Mouse (Mus musculus): ENCODE measurements around the gene Efcab14. TPM values are rescaled to one million over a fixed set of nuclear protein-coding genes. Genes with fewer than 3 reads are reported as not detected.

Gene Efcab14
- total and polyA plus RNA-seq, 3 experiments, result 18.6 to 113 (median 32.8) TPM

DNA sequence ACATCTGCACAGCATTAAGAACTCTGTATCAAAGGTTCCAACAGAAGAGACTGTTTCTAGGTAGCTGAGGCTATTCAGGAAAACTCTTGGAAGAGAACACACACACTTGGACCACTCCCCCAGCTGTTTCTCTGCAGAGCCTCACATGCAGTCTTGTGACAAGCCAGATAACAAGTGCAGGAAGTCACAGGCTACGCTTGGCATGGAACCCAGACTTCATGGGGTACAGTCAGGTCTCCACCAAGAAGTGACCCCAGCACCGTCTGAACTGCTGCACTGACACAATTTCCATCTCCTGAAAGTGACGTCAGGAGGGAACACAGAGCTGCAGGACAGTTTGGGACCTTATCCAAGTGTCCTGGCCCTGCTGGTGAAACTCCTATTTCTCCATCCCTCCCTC is 84.4 kb downstream of the Efcab14 start:
- no peaks in the 10 kb centered on the region for H3K9me3 ChIP-seq (replicated peaks)
- ATAC-seq (ENCODE audit: extremely low read depth, insufficient number of reproducible peaks, low FRiP score, poor library complexity, severe bottlenecking) (no peak), DNase-seq (ENCODE audit: low spot score) (no peak)
- TF ChIP-seq GATA2 (IDR thresholded peaks at IDR 0.05; ENCODE audit: borderline replicate concordance, low read depth, low read length), result no peak
- no peak for TF ChIP-seq CTCF (IDR thresholded peaks at IDR 0.05; ENCODE audit: low read depth, low read length)
- TF ChIP-seq POLR2AphosphoS5 (IDR thresholded peaks at IDR 0.05; ENCODE audit: insufficient replicate concordance, low read depth, low read length), result no peak
- no peak for TF ChIP-seq GATA1 (IDR thresholded peaks at IDR 0.05; ENCODE audit: borderline replicate concordance, low read length)
- TF ChIP-seq TAL1 (conservative IDR thresholded peaks at IDR 0.05; ENCODE audit: low read depth, low read length), result no peak
- peaks cover 2% of the 10 kb centered on the region; the same call in 1 of the 2 replicates for H3K27me3 ChIP-seq (ENCODE audit: insufficient read depth, low read length)
- H3K4me3 ChIP-seq (ENCODE audit: low read depth, low read length), result no peak overlapping the region
- peaks cover 21% of the 10 kb centered on the region for H3K4me1 ChIP-seq (ENCODE audit: insufficient read depth, low read depth, low read length)
- H3K36me3 ChIP-seq (replicated peaks), result peaks cover 22% of the 10 kb centered on the region

GRCm38 (mm10) chr4:115824178-115824577 is 86.6 kb downstream of the Efcab14 start:
- Histone ChIP-seq H3K27me3 (ENCODE audit: insufficient read depth, low read length) (peaks cover 2% of the 10 kb centered on the region; the same call in 1 of the 2 replicates), H3K36me3 (replicated peaks) (peaks cover 14% of the 10 kb centered on the region), H3K9me3 (replicated peaks) (no peaks in the 10 kb centered on the region), H3K4me3 (ENCODE audit: low read depth, low read length) (no peak overlapping the region), H3K4me1 (ENCODE audit: insufficient read depth, low read depth, low read length) (peaks cover 42% of the 10 kb centered on the region)
- no peak for ATAC-seq (ENCODE audit: extremely low read depth, insufficient number of reproducible peaks, low FRiP score, poor library complexity, severe bottlenecking)
- no peak for DNase-seq (ENCODE audit: low spot score)
- TF ChIP-seq GATA2 (IDR thresholded peaks at IDR 0.05; ENCODE audit: borderline replicate concordance, low read depth, low read length) (no peak), GATA1 (IDR thresholded peaks at IDR 0.05; ENCODE audit: borderline replicate concordance, low read length) (no peak), TAL1 (conservative IDR thresholded peaks at IDR 0.05; ENCODE audit: low read depth, low read length) (no peak), POLR2AphosphoS5 (IDR thresholded peaks at IDR 0.05; ENCODE audit: insufficient replicate concordance, low read depth, low read length) (no peak), CTCF (IDR thresholded peaks at IDR 0.05; ENCODE audit: low read depth, low read length) (no peak)

GRCm38 (mm10) chr4:115825271-115825670 is 87.7 kb downstream of the Efcab14 start:
- TF ChIP-seq GATA1 (IDR thresholded peaks at IDR 0.05; ENCODE audit: borderline replicate concordance, low read length) (no peak), TAL1 (conservative IDR thresholded peaks at IDR 0.05; ENCODE audit: low read depth, low read length) (no peak), CTCF (IDR thresholded peaks at IDR 0.05; ENCODE audit: low read depth, low read length) (no peak), GATA2 (IDR thresholded peaks at IDR 0.05; ENCODE audit: borderline replicate concordance, low read depth, low read length) (no peak), POLR2AphosphoS5 (IDR thresholded peaks at IDR 0.05; ENCODE audit: insufficient replicate concordance, low read depth, low read length) (no peak)
- Histone ChIP-seq H3K9me3 (replicated peaks) (no peaks in the 10 kb centered on the region), H3K36me3 (replicated peaks) (peaks cover 19% of the 10 kb centered on the region), H3K4me3 (ENCODE audit: low read depth, low read length) (no peak overlapping the region), H3K27me3 (ENCODE audit: insufficient read depth, low read length) (peaks cover under 1% of the 10 kb centered on the region; the same call in 1 of the 2 replicates), H3K4me1 (ENCODE audit: insufficient read depth, low read depth, low read length) (peaks cover 46% of the 10 kb centered on the region)
- DNase-seq (ENCODE audit: low spot score) (no peak), ATAC-seq (ENCODE audit: extremely low read depth, insufficient number of reproducible peaks, low FRiP score, poor library complexity, severe bottlenecking) (no peak)

Other genes starting within 250 kb of the Efcab14 start
- not detected in 2 replicates for gene Cyp4a14, start 241.6 kb upstream of the Efcab14 start, total RNA-seq (2014; fragmentation: Nextera tagmentation)
- not detected in 2 replicates for gene Cyp4a14, start 241.6 kb upstream of the Efcab14 start, total RNA-seq (2017)
- gene Cyp4a14, start 241.6 kb upstream of the Efcab14 start, polyA plus RNA-seq (2012), result not detected in 2 replicates
- not detected in 2 replicates for gene Cyp4a10, start 219.5 kb upstream of the Efcab14 start, total RNA-seq (2014; fragmentation: Nextera tagmentation)
- gene Cyp4a10, start 219.5 kb upstream of the Efcab14 start, total RNA-seq (2017), result 0.16 TPM in 1 of 2 replicates, not detected in the other
- not detected in 2 replicates for gene Cyp4a10, start 219.5 kb upstream of the Efcab14 start, polyA plus RNA-seq (2012)
- gene Cyp4a31, start 174.1 kb upstream of the Efcab14 start, total RNA-seq (2014; fragmentation: Nextera tagmentation), result not detected in 2 replicates
- not detected in 2 replicates for gene Cyp4a31, start 174.1 kb upstream of the Efcab14 start, total RNA-seq (2017)
- not detected in 2 replicates for gene Cyp4a31, start 174.1 kb upstream of the Efcab14 start, polyA plus RNA-seq (2012)
- gene Cyp4a32, start 136.8 kb upstream of the Efcab14 start, total RNA-seq (2014; fragmentation: Nextera tagmentation), result not detected in 2 replicates
- 0.22 TPM in 1 of 2 replicates, not detected in the other for gene Cyp4a32, start 136.8 kb upstream of the Efcab14 start, total RNA-seq (2017)
- gene Cyp4a32, start 136.8 kb upstream of the Efcab14 start, polyA plus RNA-seq (2012), result not detected in 2 replicates
- gene Cyp4b1, start 90.0 kb upstream of the Efcab14 start, total RNA-seq (2014; fragmentation: Nextera tagmentation), result not detected in 2 replicates
- gene Cyp4b1, start 90.0 kb upstream of the Efcab14 start, total RNA-seq (2017), result not detected in 2 replicates
- not detected in 2 replicates for gene Cyp4b1, start 90.0 kb upstream of the Efcab14 start, polyA plus RNA-seq (2012)
- not detected in 2 replicates for gene Tex38, start 43.3 kb downstream of the Efcab14 start, total RNA-seq (2014; fragmentation: Nextera tagmentation)
- 0.23 TPM in 1 of 2 replicates, not detected in the other for gene Tex38, start 43.3 kb downstream of the Efcab14 start, total RNA-seq (2017)
- gene Tex38, start 43.3 kb downstream of the Efcab14 start, polyA plus RNA-seq (2012), result not detected in 2 replicates
- gene Atpaf1, start 47.1 kb downstream of the Efcab14 start, total RNA-seq (2014; fragmentation: Nextera tagmentation), result 26.9 and 32.3 TPM in 2 replicates
- gene Atpaf1, start 47.1 kb downstream of the Efcab14 start, total RNA-seq (2017), result 10.4 and 13.5 TPM in 2 replicates
- gene Atpaf1, start 47.1 kb downstream of the Efcab14 start, polyA plus RNA-seq (2012), result 11.1 and 13.3 TPM in 2 replicates
- 7.1 and 7.9 TPM in 2 replicates for gene Mob3c, start 90.3 kb downstream of the Efcab14 start, total RNA-seq (2014; fragmentation: Nextera tagmentation)
- 16.7 and 20.9 TPM in 2 replicates for gene Mob3c, start 90.3 kb downstream of the Efcab14 start, total RNA-seq (2017)
- 7.9 TPM in 2 replicates for gene Mob3c, start 90.3 kb downstream of the Efcab14 start, polyA plus RNA-seq (2012)
- 78.5 and 86.9 TPM in 2 replicates for gene Mknk1, start 101.5 kb downstream of the Efcab14 start, total RNA-seq (2014; fragmentation: Nextera tagmentation)
- 78.7 and 111 TPM in 2 replicates for gene Mknk1, start 101.5 kb downstream of the Efcab14 start, total RNA-seq (2017)
- gene Mknk1, start 101.5 kb downstream of the Efcab14 start, polyA plus RNA-seq (2012), result 34.9 and 39.8 TPM in 2 replicates
- gene Kncn, start 146.7 kb downstream of the Efcab14 start, total RNA-seq (2014; fragmentation: Nextera tagmentation), result not detected in 2 replicates
- gene Kncn, start 146.7 kb downstream of the Efcab14 start, total RNA-seq (2017), result not detected in 2 replicates
- gene Kncn, start 146.7 kb downstream of the Efcab14 start, polyA plus RNA-seq (2012), result not detected in 2 replicates
- gene 6430628N08Rik, start 152.9 kb downstream of the Efcab14 start, total RNA-seq (2014; fragmentation: Nextera tagmentation), result not detected in 2 replicates
- gene 6430628N08Rik, start 152.9 kb downstream of the Efcab14 start, total RNA-seq (2017), result not detected in 2 replicates
- gene 6430628N08Rik, start 152.9 kb downstream of the Efcab14 start, polyA plus RNA-seq (2012), result not detected in 2 replicates
- gene Dmbx1, start 202.2 kb downstream of the Efcab14 start, total RNA-seq (2014; fragmentation: Nextera tagmentation), result not detected in 2 replicates
- 0.06 and 0.11 TPM in 2 replicates for gene Dmbx1, start 202.2 kb downstream of the Efcab14 start, total RNA-seq (2017)
- 0.01 TPM in 1 of 2 replicates, not detected in the other for gene Dmbx1, start 202.2 kb downstream of the Efcab14 start, polyA plus RNA-seq (2012)

Measured in G1E (cell line).